Mouse (Mus musculus): ENCODE data around the gene Gm5751. TPM values are rescaled to one million over a fixed set of nuclear protein-coding genes. Genes with fewer than 3 reads are reported as not detected.
"Not testable (repeated sequence)": the region's sequence is repeated elsewhere in the genome, so short reads cannot be mapped to it uniquely, and the experiment has no call there.

The Gm5751 gene
- polyA plus RNA-seq (2012; ENCODE audit: insufficient read depth, insufficient read length, low replicate concordance, missing spikeins), result not detected in 2 replicates

DNA sequence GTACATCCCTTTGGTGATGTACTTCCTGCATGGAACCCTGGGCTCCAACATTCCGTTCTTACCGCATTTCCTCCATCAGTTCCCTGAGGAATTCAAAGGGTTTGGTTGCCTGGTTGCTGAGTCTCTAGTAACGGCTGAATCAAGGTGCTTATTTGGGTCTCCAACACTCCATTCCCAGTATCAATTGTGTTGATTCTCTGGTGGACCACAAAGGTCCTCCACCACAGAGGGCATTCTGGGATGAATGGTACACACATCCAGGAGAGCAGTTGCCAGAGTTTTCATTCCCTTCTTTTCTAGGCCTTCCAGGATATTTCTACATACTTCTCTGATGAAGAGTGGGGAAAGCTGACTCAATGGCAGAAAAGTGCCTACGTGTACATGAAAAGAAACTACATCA lies at the start of gene Gm5751:
Gene Gm5751 (plus strand): TSS at position 301 of the 400 bp plus-strand sequence.
- not testable (repeated sequence) for H3K4me1 ChIP-seq (ENCODE audit: control insufficient read depth, insufficient read depth, low read length); H3K4me3 ChIP-seq (ENCODE audit: insufficient read depth, low read depth, low read length); H3K27ac ChIP-seq (ENCODE audit: insufficient read depth, low read depth, low read length)
- 99% methylated on average over 4 of the region's 4 CpGs for WGBS

- Histone ChIP-seq H3K27ac (ENCODE audit: insufficient read depth, low read depth, low read length) (no peak overlapping the region), H3K4me1 (ENCODE audit: control insufficient read depth, insufficient read depth, low read length) (no peaks in the 10 kb centered on the region), H3K4me3 (ENCODE audit: insufficient read depth, low read depth, low read length) (no peak overlapping the region)
- TF ChIP-seq CTCF (IDR thresholded peaks at IDR 0.05; ENCODE audit: insufficient read depth, low read depth, low read length) (no peak), POLR2A (IDR thresholded peaks at IDR 0.05; ENCODE audit: insufficient read depth, low read depth, low read length) (no peak)
Measured at GRCm38 (mm10) chrX:8832043-8832442, 42.0 kb upstream of the Gm5751 start.

- no peaks in the 10 kb centered on the region for H3K4me1 ChIP-seq (ENCODE audit: control insufficient read depth, insufficient read depth, low read length)
- H3K4me3 ChIP-seq (ENCODE audit: insufficient read depth, low read depth, low read length), result no peak within 1 kb of the TSS
- TF ChIP-seq CTCF (IDR thresholded peaks at IDR 0.05; ENCODE audit: insufficient read depth, low read depth, low read length), result no peak
- TF ChIP-seq POLR2A (IDR thresholded peaks at IDR 0.05; ENCODE audit: insufficient read depth, low read depth, low read length), result no peak
- 77% methylated on average over 1 of the region's 1 CpGs for WGBS
- H3K27ac ChIP-seq (ENCODE audit: insufficient read depth, low read depth, low read length), result no peak within 1 kb of the TSS
Measured at GRCm38 (mm10) chrX:8843694-8844093, 30.4 kb upstream of the Gm5751 start, which contains the start of gene Gm6592. TSS of gene Gm6592 (plus strand) at chrX:8843994.

DNA sequence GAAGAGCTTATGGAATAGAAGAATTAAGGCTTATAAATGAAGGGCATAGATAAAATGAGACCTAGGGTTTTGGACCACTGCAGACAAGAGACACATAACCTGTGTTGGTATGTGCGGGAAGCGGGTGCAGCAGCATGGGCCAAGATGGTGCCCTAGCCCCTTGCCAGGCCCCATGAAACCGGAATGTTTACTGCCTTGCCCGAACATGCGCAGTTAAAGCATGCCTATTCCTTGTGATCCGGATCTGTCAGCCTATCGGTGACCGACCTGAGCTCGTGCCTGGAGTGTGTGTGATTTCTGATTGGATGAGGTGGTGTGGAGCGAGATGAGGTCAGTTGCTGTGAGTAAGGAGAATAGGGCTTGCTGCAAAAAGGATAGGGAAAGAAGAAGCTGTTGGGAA lies 21.6 kb upstream of the Gm5751 start:
- 96% methylated on average over 10 of the region's 10 CpGs for WGBS
- Histone ChIP-seq H3K27ac (ENCODE audit: insufficient read depth, low read depth, low read length) (no peak overlapping the region), H3K4me3 (ENCODE audit: insufficient read depth, low read depth, low read length) (no peak overlapping the region), H3K4me1 (ENCODE audit: control insufficient read depth, insufficient read depth, low read length) (no peaks in the 10 kb centered on the region)
- TF ChIP-seq CTCF (IDR thresholded peaks at IDR 0.05; ENCODE audit: insufficient read depth, low read depth, low read length) (no peak), POLR2A (IDR thresholded peaks at IDR 0.05; ENCODE audit: insufficient read depth, low read depth, low read length) (no peak)

- H3K27ac ChIP-seq (ENCODE audit: insufficient read depth, low read depth, low read length); H3K4me1 ChIP-seq (ENCODE audit: control insufficient read depth, insufficient read depth, low read length); H3K4me3 ChIP-seq (ENCODE audit: insufficient read depth, low read depth, low read length): not testable (repeated sequence)
- 5% methylated on average over 3 of the region's 3 CpGs for WGBS
Measured at GRCm38 (mm10) chrX:8864331-8864730, 9.7 kb upstream of the Gm5751 start.

DNA sequence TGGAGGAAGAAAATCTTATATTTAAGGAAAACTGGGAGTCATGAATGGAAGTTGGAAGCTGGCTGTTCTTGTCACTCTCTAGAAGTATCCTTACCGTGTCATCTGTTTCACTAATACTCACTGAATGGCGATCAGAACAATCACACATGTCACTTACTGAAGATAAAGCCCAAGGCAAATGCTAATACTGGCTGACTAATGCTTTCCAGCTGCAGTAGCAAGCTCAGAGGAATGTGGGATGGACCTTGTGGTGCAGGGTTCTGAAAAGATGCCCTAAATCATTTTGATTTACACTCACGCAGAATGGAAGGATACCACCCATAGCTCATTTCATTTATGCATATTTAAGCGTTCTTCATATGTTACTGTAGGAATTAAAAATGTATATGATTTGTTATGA lies 10.3 kb downstream of the Gm5751 start:
- Histone ChIP-seq H3K4me3 (ENCODE audit: insufficient read depth, low read depth, low read length) (no peak overlapping the region), H3K4me1 (ENCODE audit: control insufficient read depth, insufficient read depth, low read length) (no peaks in the 10 kb centered on the region), H3K27ac (ENCODE audit: insufficient read depth, low read depth, low read length) (no peak overlapping the region)
- TF ChIP-seq POLR2A (IDR thresholded peaks at IDR 0.05; ENCODE audit: insufficient read depth, low read depth, low read length), result no peak
- TF ChIP-seq CTCF (IDR thresholded peaks at IDR 0.05; ENCODE audit: insufficient read depth, low read depth, low read length), result no peak
- 69% methylated on average over 4 of the region's 4 CpGs for WGBS

DNA sequence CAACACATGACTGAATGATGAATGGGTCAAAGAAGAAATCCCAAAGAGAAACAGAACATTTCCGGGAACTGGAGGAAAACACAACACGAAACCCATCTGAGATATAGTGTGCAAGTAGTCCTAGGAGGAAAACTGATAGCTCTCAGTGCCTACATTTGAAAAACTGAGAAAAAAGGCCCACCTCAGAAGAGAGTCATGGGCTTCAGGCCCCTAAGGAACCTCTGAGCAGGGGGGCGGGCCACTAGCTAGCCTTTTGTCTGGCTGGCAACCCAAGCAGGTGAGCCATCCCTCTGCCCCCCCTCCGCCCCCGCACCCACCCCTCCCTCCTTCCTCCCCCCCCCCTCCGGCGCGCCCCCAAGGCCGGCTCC lies 17.9 kb downstream of the Gm5751 start:
- Histone ChIP-seq H3K4me1 (ENCODE audit: control insufficient read depth, insufficient read depth, low read length) (no peaks in the 10 kb centered on the region), H3K27ac (ENCODE audit: insufficient read depth, low read depth, low read length) (no peak overlapping the region), H3K4me3 (ENCODE audit: insufficient read depth, low read depth, low read length) (peak overlapping the region; percentile 53; the same call in 1 of the 2 replicates)
- WGBS, result 17% methylated on average over 7 of the region's 9 CpGs
- no peak for TF ChIP-seq POLR2A (IDR thresholded peaks at IDR 0.05; ENCODE audit: insufficient read depth, low read depth, low read length)
- TF ChIP-seq CTCF (IDR thresholded peaks at IDR 0.05; ENCODE audit: insufficient read depth, low read depth, low read length), result no peak

GRCm38 (mm10) chrX:8892343-8893155 lies 18.5 kb downstream of the Gm5751 start, which contains the start of gene B630019K06Rik:
TSS of gene B630019K06Rik (plus strand) at chrX:8892382.
- 17% methylated on average over 79 of the region's 95 CpGs for WGBS
- 0 out of 2 replicates have a peak, but pooled peaks have one; percentile 24 for TF ChIP-seq POLR2A (IDR thresholded peaks at IDR 0.05; ENCODE audit: insufficient read depth, low read depth, low read length)
- no peak for TF ChIP-seq CTCF (IDR thresholded peaks at IDR 0.05; ENCODE audit: insufficient read depth, low read depth, low read length)
- Histone ChIP-seq H3K4me1 (ENCODE audit: control insufficient read depth, insufficient read depth, low read length) (no peaks in the 10 kb centered on the region), H3K27ac (ENCODE audit: insufficient read depth, low read depth, low read length) (peak within 1 kb of the TSS; percentile 73), H3K4me3 (ENCODE audit: insufficient read depth, low read depth, low read length) (peak within 1 kb of the TSS; percentile 53)

- H3K4me3 ChIP-seq (ENCODE audit: insufficient read depth, low read depth, low read length), result peak overlapping the region; percentile 53
- peak overlapping the region; percentile 27 for H3K27ac ChIP-seq (ENCODE audit: insufficient read depth, low read depth, low read length)
- 24% methylated on average over 42 of the region's 42 CpGs for WGBS
- TF ChIP-seq CTCF (IDR thresholded peaks at IDR 0.05; ENCODE audit: insufficient read depth, low read depth, low read length) (no peak), POLR2A (IDR thresholded peaks at IDR 0.05; ENCODE audit: insufficient read depth, low read depth, low read length) (no peak; the same call in 1 of the 2 replicates)
- no peaks in the 10 kb centered on the region for H3K4me1 ChIP-seq (ENCODE audit: control insufficient read depth, insufficient read depth, low read length)
Measured at GRCm38 (mm10) chrX:8893182-8893651, 19.2 kb downstream of the Gm5751 start.

Data from olfactory bulb, adult 2 months (tissue).